Mouse (Mus musculus) heart, postnatal 0 days (tissue): Measurements from ENCODE around the gene Brca1.
"Not testable (repeated sequence)": the region's sequence is repeated elsewhere in the genome, so short reads cannot be mapped to it uniquely, and the experiment has no call there.

ENCODE experiments used
- CTCF ChIP-seq: IDR thresholded peaks from 2 replicates; pipeline ENCODE4 v1.5.1; 2016; ENCODE audit warnings: antibody characterized with exemption, control low read depth, low read depth
- EP300 ChIP-seq: IDR thresholded peaks from 2 replicates; pipeline ENCODE4 v1.6.1; 2016; ENCODE audit warnings: antibody characterized with exemption, low read depth

GRCm38 (mm10) chr11:101466552-101466950, 85.2 kb downstream of the Brca1 start:
- not testable (repeated sequence) for TF ChIP-seq CTCF, EP300
